Mouse (Mus musculus): ENCODE results near the gene Trp63. TPM values are rescaled to one million over a fixed set of nuclear protein-coding genes. Genes with fewer than 3 reads are reported as not detected.

The Trp63 gene
- total RNA-seq, 4 experiments from 2014 or later, result 0.17 to 0.21 TPM; not detected in 2

DNA sequence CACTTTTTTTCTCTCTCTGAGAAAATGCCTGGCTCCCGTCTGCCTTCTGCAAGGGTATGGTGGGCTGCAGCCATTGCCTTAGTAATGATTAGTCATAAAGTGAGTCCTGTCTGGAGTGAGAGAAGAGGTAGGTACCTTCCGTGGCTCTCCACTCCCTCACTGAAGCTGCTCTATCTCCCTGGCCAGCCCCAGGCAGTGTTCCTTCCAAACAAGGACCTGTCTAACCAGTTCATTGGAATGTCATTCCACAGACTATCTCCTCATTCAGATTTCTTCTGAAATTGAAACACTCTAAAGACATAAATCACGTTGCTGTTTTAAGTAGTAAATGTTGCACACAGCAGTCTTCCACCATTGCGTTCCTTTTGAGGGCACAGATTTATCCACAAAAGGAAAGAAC, 96.4 kb downstream of the Trp63 start:
- DNase-seq, result no peak

DNA sequence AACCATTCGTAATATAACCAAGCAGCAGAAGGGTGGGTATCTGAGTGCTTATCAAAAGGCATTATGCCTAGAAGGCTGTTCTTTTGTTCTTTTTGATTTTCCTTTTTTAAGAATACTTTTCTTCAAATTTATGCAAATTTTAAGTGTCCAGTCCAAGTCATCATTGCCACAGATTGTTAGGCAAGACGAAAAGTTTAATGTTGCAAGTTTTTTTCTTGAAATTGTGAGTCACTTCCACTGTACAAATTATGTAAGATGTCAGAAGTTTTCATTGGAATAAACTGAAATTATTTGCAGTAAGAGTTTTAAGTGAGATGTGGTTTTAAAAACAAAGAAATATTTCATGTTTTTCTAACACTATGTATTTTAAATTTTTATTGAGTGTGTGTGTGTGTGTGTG, 100.7 kb downstream of the Trp63 start:
- DNase-seq, result no peak

DNA sequence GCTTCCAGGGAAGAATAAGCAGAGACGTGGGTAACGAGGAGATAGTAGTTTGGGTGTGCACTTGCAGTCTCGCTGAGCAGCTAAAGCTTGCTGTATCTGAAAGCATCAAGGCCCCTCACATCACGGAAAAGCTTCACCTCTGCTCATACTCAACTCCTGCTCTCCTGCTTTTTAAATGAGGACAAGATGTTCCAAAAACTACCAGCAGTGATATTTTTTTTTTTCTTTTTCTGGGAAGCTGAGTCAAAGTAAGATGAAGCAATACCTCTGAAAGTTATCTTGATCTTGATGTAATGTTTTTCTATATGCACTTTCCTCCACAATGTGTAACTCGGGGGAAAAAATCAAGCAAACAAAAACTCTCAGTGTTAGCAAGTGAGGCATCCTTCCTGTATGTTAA, 102.9 kb downstream of the Trp63 start:
- no peak for DNase-seq

DNA sequence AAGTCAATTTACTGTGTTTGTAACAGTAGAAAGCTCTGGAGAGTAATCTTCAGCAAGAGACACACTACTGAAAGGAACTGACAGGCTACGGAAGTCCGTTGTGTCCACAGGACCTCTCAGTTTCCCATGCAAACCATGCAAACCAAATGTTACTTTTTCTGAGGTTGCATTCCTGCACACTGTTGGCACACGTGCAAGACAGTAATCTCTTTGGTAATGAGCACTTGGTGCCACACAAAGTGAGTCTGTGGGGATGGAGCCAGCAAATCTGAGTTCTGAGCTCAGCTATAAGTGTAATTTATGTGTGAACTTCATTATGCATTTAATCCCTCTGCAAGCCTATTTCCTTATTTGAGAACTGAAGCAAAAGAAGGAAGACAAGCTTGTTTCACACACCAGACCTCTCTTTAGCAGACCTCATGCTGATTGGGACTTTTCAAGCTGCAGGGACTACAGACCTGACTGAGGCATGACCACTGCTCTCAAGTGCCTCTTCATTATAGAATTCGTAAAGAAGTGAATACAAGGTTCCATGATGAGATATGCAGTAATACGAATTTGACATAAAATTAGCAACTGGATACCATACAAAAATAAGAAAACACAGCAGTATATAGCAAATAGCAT, 109.2 kb downstream of the Trp63 start:
- no peak for DNase-seq

DNA sequence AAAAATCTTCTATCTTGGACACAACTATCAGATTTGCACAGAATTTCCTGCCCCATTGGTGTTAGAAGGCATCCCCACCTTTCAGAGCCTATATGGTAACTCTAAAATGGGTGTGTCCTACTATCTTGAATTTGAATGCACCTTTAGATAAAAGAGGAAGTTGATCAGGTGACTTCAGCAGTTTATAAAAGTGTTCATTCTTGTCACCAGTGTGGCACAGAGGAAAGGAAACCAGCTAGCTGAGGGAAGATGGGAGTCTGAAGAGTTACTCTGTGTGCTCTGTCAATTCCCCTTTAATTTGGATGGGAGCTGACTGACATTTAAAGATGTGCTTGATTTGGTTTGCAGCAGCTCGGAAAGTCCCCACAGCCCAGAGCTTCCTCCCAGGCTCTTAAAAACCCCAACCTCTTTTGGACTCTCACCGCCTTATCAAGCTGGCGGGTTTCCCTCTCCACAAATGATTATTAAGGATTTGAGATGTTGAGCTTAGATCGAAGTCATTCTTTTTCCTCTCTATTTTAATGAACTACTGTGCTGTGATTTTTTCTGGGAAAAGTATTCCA, 114.2 kb downstream of the Trp63 start:
- no peak for DNase-seq

DNA sequence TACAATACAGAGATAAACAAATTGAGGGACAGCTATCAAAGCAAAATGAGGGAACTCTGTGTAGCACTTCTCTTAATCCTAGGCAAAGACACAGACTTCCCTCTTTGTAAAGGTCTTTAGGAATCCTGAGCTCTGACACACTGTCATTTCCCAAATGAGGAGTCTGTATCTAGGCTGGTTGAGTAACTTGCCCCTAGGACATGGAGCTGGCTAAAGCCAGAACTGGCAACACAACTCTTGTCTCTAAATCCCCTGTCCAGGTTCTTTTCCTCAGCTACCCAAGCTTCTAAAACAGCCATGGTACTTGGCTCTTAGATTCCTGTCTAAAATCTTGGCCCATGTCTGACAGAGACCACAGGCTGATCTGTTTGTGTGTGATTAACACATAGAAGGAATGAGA, 116.1 kb downstream of the Trp63 start:
- no peak for DNase-seq

DNA sequence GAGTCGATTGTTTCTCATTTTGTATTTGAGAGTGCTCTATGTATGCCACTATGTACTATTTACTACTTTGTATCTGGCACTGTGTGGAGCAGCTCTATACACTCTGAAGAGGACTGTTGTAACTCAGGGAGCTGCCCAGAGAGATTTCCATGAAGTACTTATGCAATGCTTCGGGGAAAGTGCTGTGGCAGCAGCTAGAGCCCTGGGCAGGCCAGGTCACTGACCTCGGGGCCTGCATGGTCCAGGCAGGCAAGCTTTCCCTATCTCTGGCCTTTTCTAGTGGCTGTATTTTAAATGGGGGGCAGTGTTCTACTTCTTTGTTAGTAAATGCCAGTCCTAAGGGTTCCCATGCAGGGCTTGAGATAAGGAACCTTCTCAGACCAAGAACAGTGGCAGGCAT, 121.4 kb downstream of the Trp63 start:
- peak; percentile 30 for DNase-seq

DNA sequence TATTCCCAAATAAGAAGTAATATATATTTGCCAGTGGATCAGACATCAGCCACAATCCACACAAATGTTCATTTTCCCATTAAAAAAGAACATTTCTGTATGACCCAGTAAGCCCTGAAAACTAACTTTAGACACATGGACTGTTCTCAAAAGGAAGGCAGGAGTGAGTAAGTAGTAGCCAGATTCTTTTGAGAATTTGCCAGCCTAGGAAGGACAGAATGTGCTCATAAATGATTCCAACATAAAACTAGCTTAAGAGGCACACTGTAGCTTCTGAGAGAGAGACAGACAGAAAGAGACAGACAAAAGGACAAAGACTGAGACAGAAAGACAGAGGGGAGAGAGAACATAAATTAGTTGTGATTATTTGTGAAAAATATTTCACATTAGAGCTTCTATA, 123.6 kb downstream of the Trp63 start:
- DNase-seq, result no peak

DNA sequence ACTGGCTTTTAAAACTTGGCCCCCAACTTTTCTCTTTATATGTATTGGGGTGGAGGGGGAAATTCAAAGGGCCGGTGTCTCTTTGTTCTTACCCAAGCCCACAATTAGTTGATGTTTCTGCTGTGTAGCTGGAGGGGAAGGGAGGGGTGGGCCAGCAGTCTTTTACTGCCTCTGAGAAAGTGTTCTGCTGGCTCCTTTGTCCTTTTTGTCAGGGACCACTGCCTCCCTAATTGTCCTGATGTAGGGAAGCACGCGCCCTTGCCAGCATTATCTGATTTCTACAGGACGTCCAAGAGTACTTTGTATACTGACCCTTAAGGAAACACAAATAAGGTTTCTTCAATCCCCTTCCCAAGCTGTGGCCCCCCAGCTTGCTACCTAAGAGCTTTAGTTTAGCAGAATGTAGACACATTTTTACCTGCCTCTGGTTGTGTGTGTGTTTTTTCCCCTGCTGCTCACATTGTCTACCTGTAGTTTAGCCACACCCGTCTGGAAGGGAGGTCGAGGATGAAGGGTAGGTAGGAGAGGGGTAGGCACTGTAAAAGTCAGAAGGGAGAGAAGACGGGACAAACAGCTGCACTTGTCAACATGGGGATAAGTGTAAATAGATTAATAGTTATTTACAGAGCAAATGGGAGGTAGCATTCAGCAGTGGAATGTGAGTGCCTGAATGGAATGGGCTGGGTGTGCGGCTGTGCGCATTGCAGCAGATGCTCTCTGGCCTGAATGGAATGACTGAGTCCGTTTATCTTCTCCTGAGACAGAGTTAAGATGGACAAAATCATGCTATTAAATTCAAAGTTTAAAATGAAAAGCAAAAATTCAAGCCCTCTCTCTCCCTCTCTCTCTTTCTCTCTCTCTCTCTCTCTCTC, 134.4 kb downstream of the Trp63 start:
- DNase-seq, result no peak

DNA sequence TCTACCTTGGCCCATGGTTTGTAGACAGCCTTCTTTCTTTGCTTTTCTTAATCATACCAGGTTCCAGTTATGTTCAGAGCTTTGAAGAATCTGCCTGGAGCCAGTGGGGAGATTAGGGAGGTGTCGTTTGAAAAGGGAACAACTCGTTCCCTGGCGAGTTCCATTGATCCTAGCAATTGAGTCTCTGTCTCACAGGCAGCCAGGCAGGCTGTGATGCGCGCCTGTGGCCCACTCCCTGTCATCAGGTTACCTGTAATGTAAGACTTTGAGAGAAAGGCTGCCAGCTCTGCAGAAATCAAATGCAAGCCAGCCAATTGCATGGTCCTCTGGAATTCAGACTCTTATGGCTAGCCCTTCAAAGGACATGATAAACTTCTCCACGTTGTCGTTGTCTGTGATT, 142.5 kb downstream of the Trp63 start:
- DNase-seq, result no peak

DNA sequence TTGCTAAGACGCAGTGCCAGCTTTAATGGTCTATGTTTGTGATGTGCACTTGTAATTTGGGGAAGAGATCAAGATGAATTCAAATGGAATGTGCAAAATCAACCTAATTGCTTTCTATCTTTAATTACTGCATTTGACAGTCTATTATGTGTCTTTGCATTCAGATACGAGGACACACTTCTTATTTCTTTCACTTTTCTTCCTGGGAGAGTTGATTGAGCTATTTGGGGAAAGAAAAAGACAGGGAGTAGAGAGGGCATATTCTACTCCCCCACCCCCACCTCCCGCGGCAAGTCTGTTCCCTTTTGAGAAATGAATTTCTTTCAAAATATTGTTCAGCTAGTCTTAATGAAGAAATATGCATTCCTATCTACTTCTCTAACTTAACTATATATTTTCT, 149.0 kb downstream of the Trp63 start:
- DNase-seq, result no peak

DNA sequence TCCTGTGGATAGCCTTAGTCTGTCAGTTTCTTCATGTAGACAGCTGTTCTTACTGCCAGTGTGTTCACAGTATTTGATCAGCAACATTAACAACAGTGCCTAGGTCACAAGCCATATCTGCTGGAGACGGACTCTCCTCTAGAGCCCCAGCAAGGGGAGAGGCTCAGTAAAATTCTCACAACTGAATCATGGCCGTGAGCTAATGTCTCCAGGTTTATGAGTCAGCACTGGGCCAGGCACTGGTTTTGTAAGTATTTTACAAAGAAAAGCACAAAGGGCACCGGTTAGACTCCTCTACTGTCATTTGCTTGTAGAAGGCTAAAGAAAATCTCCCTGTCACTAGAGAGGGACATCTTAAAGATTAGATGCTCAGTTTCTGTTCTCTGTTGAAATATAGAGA, 151.7 kb downstream of the Trp63 start:
- DNase-seq, result no peak

DNA sequence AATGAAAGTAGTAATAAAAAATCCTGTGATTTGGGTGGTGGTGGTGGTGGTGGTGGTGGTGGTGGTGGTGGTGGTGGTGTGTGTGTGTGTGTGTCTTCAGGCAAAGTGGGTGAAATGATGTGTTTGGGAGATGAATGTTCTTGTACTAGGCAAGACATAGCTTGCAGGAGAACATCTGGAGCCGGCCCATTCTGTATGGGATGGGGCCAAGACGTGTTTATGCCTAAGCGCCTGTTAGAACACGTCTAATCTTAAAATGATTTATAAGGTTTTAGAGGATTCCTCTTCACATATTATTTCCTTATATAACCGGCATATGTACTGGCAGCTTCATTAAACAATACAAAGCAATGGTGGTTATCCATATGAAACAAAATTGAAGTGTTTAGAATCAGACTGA, 152.2 kb downstream of the Trp63 start:
- no peak for DNase-seq

DNA sequence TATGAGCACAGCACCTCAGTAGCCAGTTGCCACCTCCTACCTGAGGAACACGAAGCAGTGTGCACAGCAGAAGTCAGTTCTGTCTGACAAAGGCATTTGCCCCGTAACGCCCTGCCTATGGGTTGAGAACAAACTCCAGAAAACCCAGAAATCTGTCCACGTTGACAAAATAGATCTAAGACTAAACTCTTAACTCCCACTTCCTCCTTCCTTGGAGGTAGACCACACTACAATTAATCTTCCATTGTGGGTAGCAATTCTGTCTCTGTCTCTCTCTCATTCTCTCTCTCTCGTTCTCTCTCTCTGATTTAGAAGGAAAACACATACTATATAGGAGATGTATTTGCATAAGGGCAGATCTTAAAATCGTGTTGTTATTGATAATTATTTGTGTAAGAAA, 159.4 kb downstream of the Trp63 start:
- DNase-seq, result no peak

DNA sequence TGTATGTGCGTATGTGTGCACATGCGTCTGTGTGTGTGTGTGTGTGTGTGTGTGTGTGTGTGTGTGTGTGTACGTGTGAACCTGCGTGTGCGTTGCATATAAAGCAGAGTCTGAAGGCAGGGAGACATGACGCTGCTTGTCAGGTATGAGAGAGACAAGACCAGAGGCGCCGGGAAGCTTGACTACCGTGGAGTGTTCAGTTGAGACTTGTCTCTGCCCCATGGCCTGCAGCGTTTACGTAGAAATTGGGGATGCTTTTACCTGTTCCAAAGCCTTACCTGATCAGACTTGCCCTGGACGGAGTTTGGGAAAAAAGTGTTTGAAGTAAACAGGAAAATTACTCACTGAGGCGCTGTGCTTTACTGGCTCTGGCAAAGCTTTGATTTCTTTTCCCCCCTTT, 160.1 kb downstream of the Trp63 start:
- no peak for DNase-seq

DNA sequence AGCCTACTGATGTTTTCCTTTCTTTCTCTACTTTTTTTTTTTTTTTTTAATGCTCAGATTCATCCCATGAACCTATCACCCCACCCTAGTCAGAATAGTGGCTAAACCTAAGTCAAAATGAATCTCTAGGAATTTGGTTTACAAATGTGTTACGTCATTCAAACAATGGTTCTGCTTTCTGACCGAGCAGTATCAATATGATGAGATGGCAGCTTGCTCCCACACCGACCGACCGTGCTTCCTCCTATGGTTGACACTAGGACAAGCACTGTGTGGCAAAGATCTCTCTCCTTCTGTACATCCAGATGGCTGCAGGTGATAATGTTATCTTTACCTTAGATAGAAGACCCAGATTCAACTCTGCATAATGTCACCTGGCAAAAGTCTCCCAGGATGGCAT, 163.0 kb downstream of the Trp63 start:
- DNase-seq, result no peak

DNA sequence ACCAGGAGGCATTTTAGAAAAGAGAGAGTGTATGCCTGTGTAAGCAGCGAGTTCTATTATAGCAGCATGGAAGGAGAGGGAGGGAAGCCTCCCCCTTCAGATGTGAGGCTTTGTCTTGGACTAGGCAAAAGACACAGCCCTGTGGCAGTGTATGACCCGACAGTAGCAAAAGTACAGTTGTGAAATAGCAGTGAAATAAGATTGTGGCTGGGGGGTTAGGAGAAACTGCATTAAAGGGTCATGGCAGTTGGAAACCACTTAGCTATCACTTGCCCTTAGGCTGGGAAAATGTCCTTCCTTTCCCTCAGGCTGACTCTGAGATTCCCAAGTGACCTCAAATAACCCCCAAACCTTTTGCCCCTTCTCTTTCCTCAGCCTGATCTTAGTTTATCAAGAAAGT, 164.9 kb downstream of the Trp63 start:
- no peak for DNase-seq

DNA sequence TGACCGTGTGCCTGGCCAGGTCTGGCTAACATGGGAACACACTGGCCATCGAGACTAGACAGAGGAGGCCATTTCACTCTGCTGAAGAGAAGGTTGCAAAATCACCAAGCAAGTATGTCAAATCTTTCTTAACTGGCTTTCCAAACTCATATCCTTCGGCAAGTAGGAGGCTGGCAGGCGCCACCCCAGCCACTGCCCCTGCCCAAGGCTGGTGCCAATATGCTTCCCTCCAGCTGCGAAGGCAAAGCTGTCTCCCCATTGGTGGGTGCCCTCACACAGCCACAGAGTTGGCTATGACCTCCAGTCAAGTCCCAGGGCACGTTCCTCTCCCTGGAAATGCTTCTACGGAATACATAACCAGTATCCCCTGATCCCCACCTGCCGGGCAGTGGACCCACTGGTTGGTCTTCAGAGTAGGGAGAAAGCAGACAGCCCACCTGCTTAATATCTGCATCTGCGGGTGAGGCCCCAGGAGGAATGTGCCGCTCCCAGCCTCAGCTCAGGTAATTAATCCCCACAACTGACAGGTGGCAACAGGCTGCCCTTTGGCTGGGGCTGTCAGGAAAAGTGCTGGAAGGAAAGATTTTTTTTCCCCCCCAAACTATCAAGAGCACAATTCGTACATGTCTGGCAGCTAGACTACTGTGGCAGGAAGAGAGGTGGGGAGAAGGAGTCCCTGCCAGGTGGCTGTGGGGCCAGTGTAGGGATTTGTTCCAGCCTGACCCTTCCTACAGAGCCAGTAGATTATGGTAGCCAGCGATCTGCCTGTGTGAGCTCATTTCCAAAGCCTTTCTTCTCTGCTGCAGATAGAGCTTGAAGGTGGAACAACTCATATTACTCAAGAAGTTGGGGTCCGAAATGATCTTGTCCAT, 166.3 kb downstream of the Trp63 start:
- peak; percentile 8 for DNase-seq

DNA sequence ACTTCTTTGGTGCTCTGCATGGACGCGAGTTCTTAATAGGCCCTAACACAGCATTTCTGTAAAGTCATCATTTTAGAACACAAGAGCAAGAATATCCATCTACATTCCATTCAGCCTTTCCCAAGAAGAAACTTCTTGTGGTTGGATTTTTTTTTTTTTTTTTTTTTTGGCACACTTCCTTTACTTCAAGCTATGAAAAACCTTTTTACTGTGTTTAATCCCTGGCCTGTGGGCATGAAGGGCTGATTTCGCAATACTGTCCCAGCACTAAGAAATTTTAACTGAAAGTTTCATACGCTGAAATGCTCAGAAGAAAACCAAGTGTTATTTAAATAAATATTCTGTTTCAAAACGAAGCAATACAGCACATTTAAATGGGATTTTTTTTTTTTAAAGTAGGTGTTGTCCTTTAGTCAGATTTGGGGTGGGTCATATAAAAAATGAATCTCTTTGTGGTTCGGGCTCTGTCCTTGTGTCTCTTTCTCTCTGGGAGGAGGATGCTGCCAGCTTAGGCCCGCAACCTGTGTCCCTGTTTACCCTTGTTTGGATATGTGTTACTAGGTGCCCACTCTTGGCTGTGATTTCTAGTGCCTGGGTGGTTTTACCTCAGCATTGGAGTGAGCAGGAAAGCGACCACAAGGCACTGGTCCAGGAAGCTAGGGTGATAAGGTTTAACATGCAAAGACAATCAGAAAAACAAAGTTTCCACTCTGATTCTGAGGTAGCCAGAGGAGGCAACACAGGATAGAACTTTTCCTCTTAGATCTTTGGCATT, 177.4 kb downstream of the Trp63 start:
- DNase-seq, result no peak

DNA sequence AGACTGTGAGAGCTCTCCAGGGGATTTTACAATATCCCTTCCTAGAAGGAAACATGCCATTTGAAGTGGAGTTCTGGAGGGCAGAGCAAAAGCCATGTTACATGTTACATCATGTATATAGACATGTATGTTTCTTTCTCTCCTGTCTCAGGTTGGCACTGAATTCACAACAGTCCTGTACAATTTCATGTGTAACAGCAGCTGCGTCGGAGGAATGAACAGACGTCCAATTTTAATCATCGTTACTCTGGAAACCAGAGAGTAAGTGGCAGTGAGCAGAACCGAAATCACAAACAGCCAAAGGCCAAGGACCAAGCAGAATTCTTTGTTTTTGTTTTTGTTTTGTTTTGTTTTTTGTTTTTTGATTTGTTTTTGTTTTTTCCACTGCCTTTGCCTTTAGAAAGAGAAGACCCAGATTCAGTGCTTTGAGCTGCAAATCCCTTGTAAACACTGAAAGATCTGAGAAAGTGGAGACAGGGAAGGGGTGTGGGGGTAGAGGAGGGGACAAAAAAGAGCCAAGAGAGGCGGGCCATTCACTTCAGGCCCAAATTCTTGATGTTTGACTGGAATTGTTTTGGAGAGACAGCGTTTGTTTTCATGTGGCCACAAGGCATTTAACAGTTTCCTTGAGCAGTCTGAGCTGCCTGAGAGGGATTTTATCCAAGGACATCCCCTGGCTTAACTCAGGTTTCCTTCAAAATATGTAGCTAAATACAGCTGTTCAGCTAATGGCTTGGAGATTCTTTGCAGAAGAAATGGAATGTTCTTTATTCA, 181.7 kb downstream of the Trp63 start:
- DNase-seq, result no peak

DNA sequence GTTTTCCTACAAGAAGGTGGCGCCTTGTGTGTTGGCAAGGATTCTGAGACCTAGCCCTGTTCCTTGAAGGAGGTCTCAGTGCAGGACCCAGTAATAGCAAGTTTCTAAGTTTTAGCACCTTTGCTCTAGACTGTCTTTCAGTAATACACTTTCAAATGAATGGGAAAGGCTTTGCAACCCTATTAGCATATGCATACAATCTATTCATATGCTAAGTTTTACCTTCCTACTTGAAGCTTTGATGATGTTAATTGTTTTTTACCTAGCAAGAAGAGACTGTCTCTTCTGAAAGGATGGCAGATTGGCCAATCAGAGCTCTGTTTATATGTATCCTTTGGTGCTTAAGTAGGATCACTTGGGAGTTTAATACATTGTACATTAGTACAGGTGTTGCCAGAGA, 187.9 kb downstream of the Trp63 start:
- no peak for DNase-seq

Measured in adrenal gland, adult 8-10 months (tissue).